Mouse (Mus musculus): ENCODE data around the gene Igsf21. TPM values are rescaled to one million over a fixed set of nuclear protein-coding genes. Genes with fewer than 3 reads are reported as not detected.

Gene Igsf21
- total RNA-seq, 1 experiment from 2014 or later = 7.0 TPM

- DNase-seq = peak; percentile 36
These were observed 146.4 kb downstream of the Igsf21 start for GRCm38 (mm10) chr4:140100141-140100540.

DNA sequence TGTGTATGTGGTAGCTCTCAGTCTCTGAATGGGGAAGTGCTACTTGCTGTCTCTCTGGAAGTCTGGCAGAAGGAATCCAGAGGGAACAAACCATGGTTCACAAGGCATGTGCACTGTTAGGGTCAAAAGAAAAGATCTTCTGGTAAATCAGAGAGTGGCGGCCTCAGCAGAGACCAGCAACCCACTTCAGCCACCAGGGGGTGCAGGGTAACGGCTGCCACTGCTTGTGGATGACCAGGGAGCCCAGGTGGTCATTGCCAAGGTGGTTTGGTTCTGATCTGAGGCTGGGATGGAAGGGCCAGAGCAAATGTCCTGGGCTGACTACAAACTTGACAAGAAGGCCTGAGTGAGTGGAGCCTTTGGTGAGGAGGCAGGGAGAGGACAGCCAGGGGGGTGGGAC, 150.3 kb downstream of the Igsf21 start:
- no peak for DNase-seq

DNA sequence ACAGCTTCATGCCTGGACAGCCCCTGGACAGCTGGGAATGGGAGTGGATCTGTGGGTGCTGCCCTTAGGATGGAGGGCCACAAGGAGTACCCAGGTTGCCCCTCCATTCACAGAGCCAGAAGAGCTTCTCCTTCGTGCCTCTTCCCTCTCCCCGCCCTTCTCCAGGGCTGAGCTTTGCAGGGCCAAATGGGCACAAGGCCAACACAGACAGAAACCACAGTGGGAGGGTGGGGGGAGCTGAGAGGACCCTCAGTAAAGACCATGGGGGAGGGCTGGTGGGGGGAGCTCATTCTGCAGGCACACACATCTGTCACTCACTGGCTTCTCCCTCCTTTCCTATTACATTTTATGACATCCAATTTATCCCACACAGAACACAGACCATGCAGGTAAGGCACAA, 151.7 kb downstream of the Igsf21 start:
- DNase-seq = no peak

GRCm38 (mm10) chr4:140092367-140092766, 154.2 kb downstream of the Igsf21 start:
- no peak for DNase-seq

DNA sequence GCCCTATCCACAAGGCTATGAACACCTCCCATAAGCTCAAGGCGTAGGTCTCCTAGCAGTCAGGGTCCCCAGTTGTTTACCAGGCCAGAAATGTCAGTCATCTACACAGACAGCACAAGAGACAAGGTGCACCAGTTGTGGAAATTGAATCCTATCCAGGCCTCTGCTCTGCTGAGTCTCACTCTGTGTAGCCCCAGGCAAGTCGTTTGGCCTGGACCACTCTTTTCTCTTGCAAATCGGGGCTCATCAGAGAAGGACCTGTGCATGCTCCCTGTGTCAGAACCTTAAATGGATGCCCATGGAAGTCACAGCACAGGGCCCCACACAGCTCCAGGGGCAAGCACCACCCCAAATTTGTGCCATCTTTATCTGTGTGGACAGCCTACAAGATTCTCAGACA, 154.9 kb downstream of the Igsf21 start:
- no peak for DNase-seq

DNA sequence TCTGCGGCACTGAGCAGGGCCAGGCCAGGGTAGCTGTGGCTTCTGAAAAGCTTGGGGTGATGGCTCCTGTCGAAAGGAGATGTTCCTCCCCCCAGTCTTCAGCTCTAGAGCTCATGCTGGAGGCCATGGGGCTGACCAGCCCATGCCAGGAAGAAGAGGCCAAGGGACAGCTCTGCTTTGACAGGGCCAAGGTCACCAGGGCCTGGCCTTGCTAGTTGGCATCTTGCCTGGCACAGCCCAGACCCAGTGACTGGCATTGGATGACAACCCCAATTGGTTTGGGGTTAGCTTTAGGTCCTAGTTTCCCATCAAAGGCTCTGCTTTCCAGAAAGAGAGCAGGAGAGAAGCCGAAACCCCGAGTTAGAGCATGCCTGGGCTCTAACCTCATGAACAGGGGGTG, 156.9 kb downstream of the Igsf21 start:
- DNase-seq = peak; percentile 54

DNA sequence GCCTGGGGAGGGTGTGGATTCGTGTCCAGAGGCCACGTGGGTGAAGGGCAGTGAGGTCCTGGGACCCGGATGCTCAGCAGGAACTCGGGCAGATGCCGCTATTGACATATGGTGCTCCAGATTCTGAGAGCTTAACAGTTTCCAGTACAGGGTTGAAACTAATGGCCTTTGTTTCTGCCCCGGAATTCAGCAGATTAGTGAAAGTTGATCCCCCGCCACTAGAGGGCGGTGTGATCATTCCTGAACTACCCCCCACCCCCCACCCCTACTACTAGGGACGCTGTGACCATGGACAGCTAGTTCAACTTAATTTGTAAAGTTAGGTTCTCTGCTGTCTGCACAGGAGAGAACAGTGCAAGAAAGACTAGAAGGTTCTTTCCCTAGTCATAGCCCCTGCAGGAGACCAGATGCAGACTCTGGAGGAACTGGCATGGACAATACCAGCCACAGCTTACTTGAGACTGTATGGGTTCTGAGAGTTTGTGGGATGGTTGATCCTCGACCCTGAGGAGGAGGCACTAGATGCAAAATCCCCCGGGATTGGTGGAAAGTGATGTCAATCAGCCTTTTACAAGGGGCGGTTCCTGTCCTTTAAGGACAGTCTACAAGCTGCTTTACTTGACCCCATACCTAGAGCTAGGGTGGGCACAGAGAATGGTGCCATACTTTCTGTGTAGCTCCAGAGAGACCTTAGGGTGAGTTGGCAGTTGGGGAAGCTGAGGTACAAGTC, 157.7 kb downstream of the Igsf21 start:
- no peak for DNase-seq

DNA sequence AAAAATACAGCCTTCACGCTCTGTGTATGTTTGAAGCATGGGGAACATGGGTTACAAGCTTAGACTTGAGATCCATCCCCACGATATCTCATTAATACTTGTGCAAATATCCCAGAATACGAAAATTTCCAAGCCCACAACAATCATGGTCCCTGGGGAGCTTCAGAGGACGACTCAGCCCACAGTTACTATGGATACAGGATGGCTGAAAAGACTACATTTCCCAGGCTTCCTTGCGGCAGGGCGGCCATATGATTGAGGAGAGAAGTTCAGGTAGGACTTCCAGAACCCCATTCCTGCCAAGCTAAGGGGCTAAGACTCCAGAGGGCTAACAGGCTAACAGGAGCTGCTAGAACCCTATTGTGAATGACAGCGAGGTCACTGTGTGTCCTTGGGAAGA, 160.4 kb downstream of the Igsf21 start:
- DNase-seq = peak; percentile 53

DNA sequence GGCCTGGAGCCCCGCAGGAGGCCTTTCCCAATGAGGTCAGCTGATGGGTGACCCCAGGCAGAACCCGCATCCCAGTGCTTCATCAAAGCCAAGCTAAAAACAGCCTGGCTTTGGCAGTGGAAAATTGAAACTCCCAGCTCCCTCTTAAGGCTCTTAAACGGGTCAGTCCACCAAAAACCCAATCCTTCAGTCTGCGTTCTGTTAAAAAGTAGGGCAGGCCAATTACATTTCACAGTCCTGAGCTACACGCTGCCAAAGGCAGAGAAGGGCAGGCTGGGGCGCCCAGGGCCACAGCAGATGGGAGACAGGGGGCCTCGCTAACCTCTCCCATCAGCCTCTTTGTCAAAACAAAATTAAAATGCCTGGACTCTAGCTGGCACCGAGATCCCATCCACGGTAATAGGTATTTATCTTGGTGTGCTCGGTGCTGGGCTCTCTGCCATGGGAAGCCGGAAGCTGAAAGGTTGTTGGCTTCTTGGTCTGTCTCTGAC, 162.0 kb downstream of the Igsf21 start:
- DNase-seq = peak; percentile 40

GRCm38 (mm10) chr4:140084064-140084463, 162.5 kb downstream of the Igsf21 start:
- no peak for DNase-seq

- DNase-seq = peak; percentile 32
These were observed 168.2 kb downstream of the Igsf21 start for GRCm38 (mm10) chr4:140078416-140078815.

DNA sequence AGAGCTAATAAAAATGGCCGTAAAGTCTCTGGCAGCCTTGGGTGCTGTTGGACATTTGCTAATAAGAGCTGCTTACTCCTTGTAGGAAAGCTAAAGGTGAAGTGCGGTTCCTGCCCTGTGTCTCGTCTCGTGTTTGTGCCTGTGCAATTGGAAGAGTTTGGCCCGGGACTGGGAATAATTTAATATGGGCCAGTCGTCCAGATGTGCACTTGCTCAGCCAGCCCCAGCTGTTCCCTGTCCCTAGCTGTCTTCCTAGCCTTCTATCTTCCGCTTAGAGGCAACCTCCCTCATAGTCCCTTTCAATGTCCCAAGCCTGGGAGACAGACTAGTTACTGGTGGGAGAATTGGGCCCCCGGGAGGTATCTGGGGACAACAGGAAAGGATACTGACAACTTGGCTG, 169.0 kb downstream of the Igsf21 start:
- DNase-seq = no peak

- no peak for DNase-seq
These were observed 169.6 kb downstream of the Igsf21 start for GRCm38 (mm10) chr4:140076852-140077563.

DNA sequence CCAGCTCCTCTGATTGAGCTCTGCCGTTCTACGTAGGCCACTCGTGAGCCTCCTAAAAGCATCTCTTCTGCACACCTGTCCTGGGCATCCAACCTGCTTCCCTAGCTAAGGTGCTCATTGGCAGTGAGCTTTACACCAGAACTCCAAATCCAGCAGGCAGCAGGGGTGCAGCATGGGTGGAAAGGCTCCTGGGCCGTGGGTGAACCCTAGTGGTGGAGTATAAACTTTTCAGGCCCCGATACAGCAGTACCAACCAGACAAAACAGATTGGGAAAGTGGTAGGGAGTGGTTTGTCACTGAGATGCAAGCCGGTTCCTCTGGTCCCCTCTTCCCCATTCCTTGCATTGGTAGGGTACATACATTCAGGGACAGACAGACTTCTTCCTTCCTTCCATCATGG, 170.2 kb downstream of the Igsf21 start:
- no peak for DNase-seq

- DNase-seq = no peak
These were observed 175.5 kb downstream of the Igsf21 start for GRCm38 (mm10) chr4:140071047-140071446.

- no peak for DNase-seq
These were observed 176.3 kb downstream of the Igsf21 start for GRCm38 (mm10) chr4:140070331-140070652.

DNA sequence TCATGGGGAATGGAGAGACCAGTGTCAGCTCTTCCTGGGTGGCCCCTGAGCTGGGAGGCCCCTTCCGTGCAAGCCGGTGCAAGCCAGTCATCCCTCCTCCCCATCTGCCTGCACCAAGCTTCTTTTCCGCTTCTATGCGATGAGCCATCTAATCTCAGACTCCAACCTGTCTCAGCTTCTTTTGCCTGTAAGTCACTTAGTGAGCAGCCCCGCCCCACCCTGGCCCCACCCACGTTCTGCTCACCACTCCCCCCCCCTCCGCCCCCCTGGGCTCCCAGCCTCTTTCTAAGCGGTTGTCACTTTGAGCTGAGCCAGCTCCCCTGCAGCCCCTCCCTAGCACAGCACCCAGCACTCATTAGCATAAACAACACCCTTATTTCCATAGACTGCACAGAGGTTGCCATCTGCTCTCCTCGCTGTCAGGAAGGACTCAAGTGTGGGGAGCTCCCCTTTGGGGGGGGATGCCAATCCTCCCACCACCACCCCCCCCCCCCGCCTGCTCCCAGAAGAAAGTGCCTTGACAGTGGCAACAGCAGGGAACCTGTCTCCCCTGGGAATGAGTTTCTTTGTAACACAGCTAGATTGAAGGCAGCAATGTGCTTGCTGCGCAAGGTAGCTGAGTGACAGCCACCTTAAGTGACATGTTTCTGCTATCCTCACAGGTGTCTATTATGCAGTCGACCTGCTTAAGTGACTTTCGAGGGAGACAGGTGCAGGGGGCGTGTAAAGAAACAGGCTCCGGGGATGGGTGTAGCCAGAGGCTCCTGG, 176.8 kb downstream of the Igsf21 start:
- no peak for DNase-seq

GRCm38 (mm10) chr4:140068468-140068867, 178.1 kb downstream of the Igsf21 start:
- DNase-seq = no peak

DNA sequence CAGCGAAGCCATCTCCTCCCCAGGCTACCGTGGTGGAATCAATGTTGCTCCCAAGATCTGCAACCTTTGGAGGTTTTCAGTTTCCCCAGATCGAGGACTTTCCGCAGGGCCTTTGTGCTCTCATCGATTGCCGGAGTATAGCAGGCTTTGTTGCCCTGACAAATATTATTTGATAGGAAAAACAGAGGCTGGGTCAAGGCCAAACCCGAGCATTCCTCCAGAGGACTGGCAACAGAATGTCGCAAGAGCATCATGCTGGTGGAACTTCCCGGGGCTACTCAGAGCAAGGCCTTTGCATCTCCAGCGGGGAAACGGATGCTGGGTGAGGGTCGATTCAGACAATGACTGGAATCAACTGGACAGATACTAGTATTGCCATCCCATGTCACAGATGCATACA, 180.6 kb downstream of the Igsf21 start:
- DNase-seq = peak; percentile 43

DNA sequence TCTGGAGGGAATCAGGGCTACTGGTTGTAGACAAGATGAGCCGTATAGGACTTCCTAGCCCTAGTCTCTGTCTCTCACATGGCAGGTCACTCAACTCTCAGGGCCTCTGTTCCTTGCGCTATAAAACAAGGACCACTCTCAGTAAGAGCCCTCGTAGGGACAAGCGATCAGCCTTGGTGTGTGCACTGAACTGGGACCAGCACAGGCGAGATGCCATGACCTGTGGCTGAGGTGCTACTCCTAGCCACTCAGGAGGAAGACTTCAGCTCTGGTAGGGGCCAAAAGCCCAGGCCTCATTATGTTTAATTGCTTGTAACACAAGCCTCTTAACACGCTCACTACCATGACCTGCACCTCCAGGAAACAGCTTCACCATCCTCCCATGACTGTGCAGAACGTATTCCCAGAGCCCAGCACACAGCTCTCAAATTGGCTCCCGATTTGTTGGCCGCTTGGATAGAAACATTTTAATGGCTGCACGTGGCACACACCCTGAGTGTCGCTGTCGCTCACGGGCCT, 183.4 kb downstream of the Igsf21 start:
- no peak for DNase-seq

DNA sequence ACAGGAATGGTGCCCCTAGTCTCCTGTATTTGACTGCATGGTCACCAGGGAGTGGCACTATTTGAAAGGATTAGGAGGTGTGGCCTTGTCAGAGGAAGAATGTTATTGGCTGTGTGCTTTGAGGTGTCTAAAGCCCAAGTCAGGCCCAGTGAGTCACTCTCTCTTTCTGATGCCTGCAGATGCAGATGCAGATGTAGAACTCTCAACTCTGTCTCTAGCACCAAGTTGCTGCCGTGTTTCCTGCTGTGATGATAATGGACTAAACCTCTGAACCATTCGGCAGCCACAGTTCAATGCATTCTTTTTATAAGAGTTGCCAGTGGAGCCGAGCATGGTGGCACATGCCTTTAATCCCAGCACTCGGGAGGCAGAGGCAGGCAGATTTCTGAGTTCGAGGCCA, 186.3 kb downstream of the Igsf21 start:
- DNase-seq = no peak

DNA sequence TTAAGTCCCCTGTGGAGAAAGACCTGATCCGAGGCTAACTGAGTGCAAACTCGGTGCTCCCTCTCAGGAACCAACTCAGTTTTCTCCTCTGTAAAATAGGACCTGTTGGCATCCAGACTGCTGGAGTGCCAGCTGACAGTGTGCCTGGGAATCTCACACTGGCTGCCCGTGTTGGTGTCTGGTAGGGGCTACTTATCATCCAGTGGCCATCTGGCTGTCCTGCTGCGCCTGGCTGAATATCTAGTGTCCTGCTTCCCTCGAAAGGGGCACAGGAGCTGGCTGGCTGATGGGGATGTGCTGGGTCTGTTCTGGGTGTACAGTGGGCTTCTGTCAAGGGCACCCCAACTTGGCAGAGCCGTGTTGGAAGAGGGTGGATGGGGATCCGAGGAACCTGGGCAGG, 193.5 kb downstream of the Igsf21 start:
- DNase-seq = no peak

GRCm38 (mm10) chr4:140052575-140052974, 194.0 kb downstream of the Igsf21 start:
- DNase-seq = peak; percentile 59

All from adrenal gland, postnatal 14 days (tissue).